Mouse (Mus musculus) MEL (cell line): ENCODE measurements around the gene Slc2a4. TPM values are rescaled to one million over a fixed set of nuclear protein-coding genes. Genes with fewer than 3 reads are reported as not detected.

ENCODE experiments used
- DNase-seq: peaks from one replicate; pipeline ENCODE4 v3.0.0; 2011; ENCODE audit warnings: low read depth, low spot score
- H3K27ac ChIP-seq: 2 replicates; pipeline ENCODE4 v1.5.1; 2012; ENCODE audit warnings: low read depth, mild to moderate bottlenecking, control low read depth, low read length, moderate library complexity; ENCODE audit not compliant: control insufficient read depth
- H3K27me3 ChIP-seq, 2 experiments: fragments of 150-350 bp in 1 of 2; sonication (generic) in 1 of 2; 2 replicates each; pipeline ENCODE4 v1.6.1; 2012; ENCODE audit warnings: low read length in 2 of 2, mild to moderate bottlenecking in 2 of 2, improper control_type of control experiment in 1 of 2, moderate library complexity in 1 of 2; ENCODE audit not compliant: insufficient read depth in 2 of 2, control insufficient read depth in 1 of 2
- H3K36me3 ChIP-seq, 2 experiments: 2 replicates each; pipeline ENCODE4 v1.6.1; 2012 to 2014; ENCODE audit warnings: low read length in 2 of 2, improper control_type of control experiment in 1 of 2, inconsistent platforms in 1 of 2, mild to moderate bottlenecking in 1 of 2; ENCODE audit not compliant: insufficient read depth in 2 of 2, control insufficient read depth in 1 of 2
- H3K4me1 ChIP-seq, 2 experiments: fragments of 150-350 bp in 1 of 2; sonication (generic) in 1 of 2; 2 replicates each; pipeline ENCODE4 v1.6.1; 2012; ENCODE audit warnings: low read length in 2 of 2, improper control_type of control experiment in 1 of 2, mild to moderate bottlenecking in 1 of 2; ENCODE audit not compliant: insufficient read depth in 2 of 2, control insufficient read depth in 1 of 2
- H3K4me3 ChIP-seq, 2 experiments: fragments of 150-350 bp in 1 of 2; sonication (generic) in 1 of 2; 2 replicates each; pipeline ENCODE4 v1.5.1; 2012; ENCODE audit warnings: low read depth in 2 of 2, low read length in 2 of 2, mild to moderate bottlenecking in 2 of 2, moderate library complexity in 2 of 2, control low read depth in 1 of 2, improper control_type of control experiment in 1 of 2; ENCODE audit not compliant: control insufficient read depth in 1 of 2, insufficient read depth in 1 of 2
- H3K79me2 ChIP-seq: 2 replicates; pipeline ENCODE4 v1.6.1; 2012; ENCODE audit warnings: mild to moderate bottlenecking, low read length, moderate library complexity; ENCODE audit not compliant: control insufficient read depth, poor library complexity, insufficient read depth
- H3K9ac ChIP-seq: 2 replicates; pipeline ENCODE4 v1.6.1; 2012; ENCODE audit warnings: low read depth, mild to moderate bottlenecking, control low read depth, low read length, moderate library complexity; ENCODE audit not compliant: control insufficient read depth, poor library complexity, severe bottlenecking
- H3K9me3 ChIP-seq: fragments of 150-350 bp; sonication (generic); replicated peaks from 2 replicates; pipeline ENCODE4 v1.6.1; 2012; ENCODE audit warnings: mild to moderate bottlenecking, low read length, improper control_type of control experiment, moderate library complexity; ENCODE audit not compliant: insufficient read depth
- BHLHE40 ChIP-seq: IDR thresholded peaks from 2 replicates; pipeline ENCODE4 v1.6.1; 2012; ENCODE audit warnings: low read depth, mild to moderate bottlenecking, inconsistent platforms, low read length, improper control_type of control experiment, borderline replicate concordance
- CHD2 ChIP-seq: IDR thresholded peaks from 2 replicates; pipeline ENCODE4 v1.6.1; 2011; ENCODE audit warnings: low read length, improper control_type of control experiment
- CTCF ChIP-seq, 3 experiments: IDR thresholded peaks in 2 of 3; conservative IDR thresholded peaks in 1 of 3; 2 replicates each; pipeline ENCODE4 v1.5.1; 2011 to 2012; ENCODE audit warnings: low read length in 3 of 3, low read depth in 2 of 3, mild to moderate bottlenecking in 2 of 3, improper control_type of control experiment in 1 of 3, inconsistent platforms in 1 of 3, mixed read lengths in 1 of 3, moderate library complexity in 1 of 3; ENCODE audit not compliant: control insufficient read depth in 1 of 3, insufficient read depth in 1 of 3, poor library complexity in 1 of 3, severe bottlenecking in 1 of 3
- EP300 ChIP-seq, 2 experiments: IDR thresholded peaks; 2 replicates each; pipeline ENCODE4 v1.6.1; 2011; ENCODE audit warnings: improper control_type of control experiment in 2 of 2, low read length in 2 of 2, low read depth in 1 of 2, mild to moderate bottlenecking in 1 of 2
- GABPA ChIP-seq: IDR thresholded peaks from 2 replicates; pipeline ENCODE4 v1.6.1; 2012; ENCODE audit warnings: low read depth, mild to moderate bottlenecking, inconsistent platforms, low read length, improper control_type of control experiment, moderate library complexity
- HCFC1 ChIP-seq: IDR thresholded peaks from 2 replicates; pipeline ENCODE4 v1.6.1; 2012; ENCODE audit warnings: low read depth, mild to moderate bottlenecking, inconsistent platforms, low read length, improper control_type of control experiment, moderate library complexity
- KAT2A ChIP-seq: conservative IDR thresholded peaks from 2 replicates; pipeline ENCODE4 v1.6.1; 2012; ENCODE audit warnings: low read depth, low read length, improper control_type of control experiment, inconsistent platforms
- MXI1 ChIP-seq: IDR thresholded peaks from 2 replicates; pipeline ENCODE4 v1.6.1; 2011; ENCODE audit warnings: mild to moderate bottlenecking, low read depth, low read length, improper control_type of control experiment
- MYC ChIP-seq: IDR thresholded peaks from 2 replicates; pipeline ENCODE4 v1.6.1; 2011; ENCODE audit warnings: low read depth, mild to moderate bottlenecking, low read length, improper control_type of control experiment, moderate library complexity
- NELFE ChIP-seq: IDR thresholded peaks from 2 replicates; pipeline ENCODE4 v1.6.1; 2011; ENCODE audit warnings: low read depth, low read length, improper control_type of control experiment
- POLR2A ChIP-seq, 2 experiments: IDR thresholded peaks; 2 replicates each; pipeline ENCODE4 v1.6.1; 2011 to 2012; ENCODE audit warnings: low read length in 2 of 2, mild to moderate bottlenecking in 2 of 2, control low read depth in 1 of 2, improper control_type of control experiment in 1 of 2, low read depth in 1 of 2, moderate library complexity in 1 of 2; ENCODE audit not compliant: control insufficient read depth in 1 of 2, insufficient read depth in 1 of 2, poor library complexity in 1 of 2
- POLR2AphosphoS2 ChIP-seq: IDR thresholded peaks from 2 replicates; pipeline ENCODE4 v1.6.1; 2011; ENCODE audit warnings: low read length, improper control_type of control experiment
- TCF12 ChIP-seq: IDR thresholded peaks from 2 replicates; pipeline ENCODE4 v1.6.1; 2014; ENCODE audit warnings: low read depth, mild to moderate bottlenecking, inconsistent platforms, low read length, improper control_type of control experiment, moderate library complexity
- UBTF ChIP-seq: IDR thresholded peaks from 2 replicates; pipeline ENCODE4 v1.6.1; 2012; ENCODE audit warnings: low read depth, mild to moderate bottlenecking, inconsistent platforms, low read length, improper control_type of control experiment, moderate library complexity, borderline replicate concordance; ENCODE audit not compliant: insufficient read depth
- ZKSCAN1 ChIP-seq: IDR thresholded peaks from 2 replicates; pipeline ENCODE4 v1.6.1; 2012; ENCODE audit warnings: low read depth, mild to moderate bottlenecking, inconsistent platforms, low read length, improper control_type of control experiment, moderate library complexity
- ZMIZ1 ChIP-seq: IDR thresholded peaks from 2 replicates; pipeline ENCODE4 v1.6.1; 2012; ENCODE audit warnings: low read depth, mild to moderate bottlenecking, inconsistent platforms, low read length, improper control_type of control experiment, moderate library complexity
- polyA plus RNA-seq, 2 experiments: library from polyadenylated mRNA; stranded (reverse) in 1 of 2; unstranded in 1 of 2; fragments of >175 nt in 1 of 2; fragments of >200 nt in 1 of 2; gene quantifications; 2 replicates each; pipeline versions ENCODE4 v1.2.1 to v1.2.4; 2012; ENCODE audit warnings: low replicate concordance in 2 of 2, low read depth in 1 of 2; ENCODE audit not compliant: insufficient read length in 2 of 2, insufficient read depth in 1 of 2, missing spikeins in 1 of 2
- total RNA-seq: library from RNA; depleted of rRNA; stranded (reverse); fragments of 300-350 nt; gene quantifications from 2 replicates; pipeline ENCODE4 v1.2.3, GENCODE M21; 2012

The Slc2a4 gene
- total and polyA plus RNA-seq, 3 experiments: 0.12 to 0.19 TPM; not detected in 1

DNA sequence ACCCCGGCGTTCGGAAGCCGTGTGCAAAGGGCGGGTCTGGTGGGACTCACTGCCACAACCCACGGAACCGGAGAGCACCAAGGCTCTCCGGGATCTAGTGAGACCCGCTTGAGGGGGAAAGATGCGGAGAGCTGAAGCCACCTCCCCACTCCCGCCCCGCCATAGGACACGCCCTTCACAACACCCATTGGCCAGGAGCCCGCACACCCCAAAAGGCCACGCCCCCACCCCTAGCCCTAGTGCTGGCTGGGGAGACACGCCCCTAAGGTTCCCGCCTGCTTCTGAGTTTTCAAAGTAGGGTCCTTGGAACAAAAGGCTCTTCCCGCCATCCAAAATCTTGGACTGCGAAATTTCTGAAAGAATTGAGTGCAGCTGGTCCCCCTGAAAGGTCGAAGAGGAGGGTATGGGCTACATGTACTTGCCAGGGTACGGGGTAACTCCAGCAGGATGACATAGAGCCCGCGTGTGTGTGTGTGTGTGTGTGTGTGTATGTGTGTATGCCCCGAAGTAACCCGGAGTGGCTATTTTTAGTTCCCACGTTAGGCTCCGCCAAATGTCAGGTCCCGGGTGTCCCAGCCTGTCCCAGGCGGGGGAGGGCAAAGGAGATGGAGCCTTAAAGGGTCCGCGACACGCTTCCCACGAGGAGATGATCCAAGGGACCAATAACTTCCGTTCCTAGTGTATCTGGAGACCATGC is at the start of gene Slc2a4 (continued):
- TF ChIP-seq UBTF (no peak), MYC (no peak), CTCF (IDR thresholded peaks at IDR 0.05 in 2 of 3, conservative IDR thresholded peaks at IDR 0.05 in 1 of 3; ENCODE audit: control insufficient read depth in 1 of 3, insufficient read depth in 1 of 3, low read depth in 2 of 3, low read length in 3 of 3, poor library complexity in 1 of 3, severe bottlenecking in 1 of 3) (no peak), TCF12 (no peak)

DNA sequence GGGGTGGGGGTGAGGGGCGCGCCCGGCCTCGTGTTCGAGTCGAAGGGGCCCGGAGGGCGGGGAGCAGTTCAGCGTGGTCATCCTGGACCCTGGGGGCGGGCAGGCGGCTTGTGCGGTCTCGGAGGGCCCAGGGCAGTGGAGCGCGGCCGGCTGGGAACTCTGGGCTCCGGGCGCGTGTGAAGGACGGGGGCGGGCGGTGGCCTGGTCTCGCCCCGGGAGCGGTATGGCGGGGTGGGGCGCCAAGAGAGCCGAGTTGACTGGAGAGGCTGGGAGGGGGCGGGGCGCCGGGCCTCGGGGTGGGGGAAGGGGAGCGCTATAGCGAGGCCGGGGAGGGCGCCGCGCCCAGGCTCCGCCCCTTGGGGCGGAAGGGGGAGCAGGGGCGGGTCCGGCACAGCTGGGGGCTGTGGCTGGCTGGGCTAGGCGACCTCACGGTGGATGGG is 49.1 kb upstream of the Slc2a4 start:
- H3K79me2 ChIP-seq: peaks cover 42% of the 10 kb centered on the region
- H3K9ac ChIP-seq: peak overlapping the region; percentile 99
- H3K4me3 ChIP-seq: peak overlapping the region; percentile 66 to 98
- no peaks in the 10 kb centered on the region for H3K9me3 ChIP-seq
- TF ChIP-seq POLR2AphosphoS2 (0 out of 2 replicates have a peak, but pooled peaks have one; percentile 40), EP300 (IDR thresholded peaks at IDR 0.05; ENCODE audit: low read depth in 1 of 2, low read length in 2 of 2) (0 out of 4 replicates have a peak, but pooled peaks of 1 of the 2 experiments have one; percentile 13), ZKSCAN1 (no peak), ZMIZ1 (0 out of 2 replicates have a peak, but pooled peaks have one; percentile 78), MYC (0 out of 2 replicates have a peak, but pooled peaks have one; percentile 14), BHLHE40 (0 out of 2 replicates have a peak, but pooled peaks have one; percentile 20), CHD2 (peak; percentile 29; the same call in 1 of the 2 replicates), HCFC1 (peak; percentile 33), MXI1 (peak; percentile 71), UBTF (no peak), POLR2A (IDR thresholded peaks at IDR 0.05; ENCODE audit: control insufficient read depth in 1 of 2, insufficient read depth in 1 of 2, low read depth in 1 of 2, low read length in 2 of 2, poor library complexity in 1 of 2) (peak; percentile 62 to 86; a peak in 3 of 4 replicates), NELFE (peak; percentile 79), KAT2A (no peak), TCF12 (peak; percentile 37; the same call in 1 of the 2 replicates), GABPA (no peak)
- TF ChIP-seq, all 39 proteins: peak for 11
- Histone ChIP-seq H3K36me3 (peaks cover 8 to 51% of the 10 kb centered on the region in 2 experiments), H3K27ac (peak overlapping the region; percentile 88), H3K4me1 (peaks cover 16 to 46% of the 10 kb centered on the region in 2 experiments), H3K27me3 (no peaks in the 10 kb centered on the region)
- peak; percentile 89 for DNase-seq
